In genomic region chr4:123056560-123057109, GRCm38 (mm10) we compare ENCODE assay signal across 29 mouse cellular contexts. TPM values are rescaled to one million over a fixed set of nuclear protein-coding genes. Genes with fewer than 3 reads are reported as not detected.
DNase-seq lines count a peak whose midpoint lies in the region; ATAC-seq lines count a peak whose summit lies in the region.
"Had no signal": no experiment of that assay in that cellular context is flagged by ENCODE, and none has a peak within 500 bp of the region (broad histone marks: within the 10 kb centered on the region; RNA-seq: fewer than 3 reads in every experiment).

No protein-coding gene starts in this region.

- no peak overlapping the region for H3K4me3 ChIP-seq in embryonic facial prominence, embryonic 11.5 days (ENCODE audit: low read depth, low read length)
- H3K4me3 ChIP-seq in embryonic facial prominence, embryonic 10.5 days = no peak overlapping the region
- no peak overlapping the region for H3K4me3 ChIP-seq in lung, embryonic 16.5 days (ENCODE audit: low read length)
- no peak overlapping the region for H3K4me3 ChIP-seq in stomach, embryonic 14.5 days (ENCODE audit: low read depth, low read length)
- H3K4me3 ChIP-seq: embryonic facial prominence, embryonic 12.5 days; forebrain, embryonic 15.5 days; hindbrain, embryonic 13.5 days; left cerebral cortex, adult 2 months; liver, embryonic 12.5 days; lung, embryonic 15.5 days; neural tube, embryonic 12.5 days had no signal

- no peak overlapping the region; the same call in 1 of the 2 replicates for H3K27ac ChIP-seq in embryonic facial prominence, embryonic 11.5 days (replicated peaks; ENCODE audit: low read depth, low read length)
- no peak overlapping the region for H3K27ac ChIP-seq in embryonic facial prominence, embryonic 10.5 days (replicated peaks)
- peak overlapping the region; percentile 15; the same call in 1 of the 2 replicates for H3K27ac ChIP-seq in lung, embryonic 16.5 days (ENCODE audit: low read length)
- peak overlapping the region; percentile 35; the same call in 1 of the 2 replicates for H3K27ac ChIP-seq in stomach, embryonic 14.5 days (ENCODE audit: low read length)
- H3K27ac ChIP-seq: embryonic facial prominence, embryonic 12.5 days; forebrain, embryonic 15.5 days; hindbrain, embryonic 13.5 days; left cerebral cortex, adult 2 months; liver, embryonic 12.5 days; lung, embryonic 15.5 days; neural tube, embryonic 12.5 days had no signal

- no peaks in the 10 kb centered on the region for H3K27me3 ChIP-seq in embryonic facial prominence, embryonic 11.5 days (ENCODE audit: control insufficient read depth, insufficient read depth, low read length)
- no peaks in the 10 kb centered on the region for H3K27me3 ChIP-seq in embryonic facial prominence, embryonic 10.5 days (replicated peaks; ENCODE audit: low read depth, poor library complexity, severe bottlenecking)
- no peaks in the 10 kb centered on the region for H3K27me3 ChIP-seq in lung, embryonic 16.5 days (ENCODE audit: control insufficient read depth, insufficient read depth, low read depth, low read length)
- no peaks in the 10 kb centered on the region for H3K27me3 ChIP-seq in stomach, embryonic 14.5 days (ENCODE audit: control insufficient read depth, insufficient read depth, low read length)
- H3K27me3 ChIP-seq: embryonic facial prominence, embryonic 12.5 days; forebrain, embryonic 15.5 days; hindbrain, embryonic 13.5 days; liver, embryonic 12.5 days; lung, embryonic 15.5 days; neural tube, embryonic 12.5 days had no signal

- H3K9ac ChIP-seq in embryonic facial prominence, embryonic 11.5 days (replicated peaks; ENCODE audit: low read length) = no peak overlapping the region
- no peak overlapping the region for H3K9ac ChIP-seq in lung, embryonic 16.5 days (ENCODE audit: low read length)
- no peak overlapping the region for H3K9ac ChIP-seq in stomach, embryonic 14.5 days (replicated peaks; ENCODE audit: low read depth, low read length)
- H3K9ac ChIP-seq: embryonic facial prominence, embryonic 12.5 days; forebrain, embryonic 15.5 days; hindbrain, embryonic 13.5 days; liver, embryonic 12.5 days; lung, embryonic 15.5 days; neural tube, embryonic 12.5 days had no signal

- peaks cover 5% of the 10 kb centered on the region for H3K36me3 ChIP-seq in embryonic facial prominence, embryonic 11.5 days (replicated peaks; ENCODE audit: control insufficient read depth, insufficient read depth, low read depth, low read length)
- H3K36me3 ChIP-seq in embryonic facial prominence, embryonic 10.5 days (replicated peaks) = peaks cover 57% of the 10 kb centered on the region
- H3K36me3 ChIP-seq in lung, embryonic 16.5 days (ENCODE audit: control insufficient read depth, insufficient read depth, low read length) = peaks cover 25% of the 10 kb centered on the region
- peaks cover 31% of the 10 kb centered on the region for H3K36me3 ChIP-seq in stomach, embryonic 14.5 days (ENCODE audit: control insufficient read depth, insufficient read depth, low read length)

- no peaks in the 10 kb centered on the region for H3K4me1 ChIP-seq in embryonic facial prominence, embryonic 11.5 days (ENCODE audit: control insufficient read depth, insufficient read depth, low read length)
- H3K4me1 ChIP-seq in embryonic facial prominence, embryonic 10.5 days = no peaks in the 10 kb centered on the region; the same call in 1 of the 2 replicates
- peaks cover 2% of the 10 kb centered on the region; the same call in 1 of the 2 replicates for H3K4me1 ChIP-seq in lung, embryonic 16.5 days (replicated peaks; ENCODE audit: control insufficient read depth, insufficient read depth, low read length)
- H3K4me1 ChIP-seq in stomach, embryonic 14.5 days (ENCODE audit: control insufficient read depth, insufficient read depth, low read length) = 0 out of 2 replicates have a peak, but pooled peaks cover 2% of the 10 kb centered on the region
- H3K4me1 ChIP-seq: embryonic facial prominence, embryonic 12.5 days; liver, embryonic 12.5 days had no signal

- DNase-seq in embryonic facial prominence, embryonic 11.5 days (ENCODE audit: low spot score) = peak; percentile 30
- no peak for DNase-seq in embryonic facial prominence, embryonic 10.5 days (ENCODE audit: low spot score)
- no peak for DNase-seq in lung, postnatal 25 days (ENCODE audit: low spot score)
- DNase-seq in cerebellum, postnatal 4 days (ENCODE audit: low spot score in 2 of 2) = no peak
- DNase-seq in left cerebral cortex, adult 8-10 months (ENCODE audit: low spot score in 2 of 2) = no peak
- DNase-seq: adrenal gland, postnatal 36 days; cerebellum, adult 11 months; cerebellum, adult 9-11 months; gastrocnemius, postnatal 10 days; kidney, adult 18-20 months; left cerebral cortex, postnatal 4 days; midbrain, embryonic 14.5 days; right cerebral cortex, postnatal 14 days; thymus, postnatal 36 days had no signal

- WGBS in embryonic facial prominence, embryonic 11.5 days = 77% methylated on average over 3 of the region's 3 CpGs
- WGBS in embryonic facial prominence, embryonic 10.5 days = 86% methylated on average over 3 of the region's 3 CpGs
- 60% methylated on average over 3 of the region's 3 CpGs for WGBS in lung, embryonic 16.5 days
- 65% methylated on average over 3 of the region's 3 CpGs for WGBS in stomach, embryonic 14.5 days

- no peak for ATAC-seq in embryonic facial prominence, embryonic 11.5 days (replicated peaks; ENCODE audit: insufficient number of reproducible peaks, low FRiP score, low TSS enrichment, low read depth)
- peak; percentile 42; the same call in 1 of the 2 replicates for ATAC-seq in lung, embryonic 16.5 days (ENCODE audit: low read depth)
- ATAC-seq in stomach, embryonic 14.5 days (ENCODE audit: insufficient number of reproducible peaks, insufficient read depth, low FRiP score, low read depth) = no peak
- ATAC-seq: forebrain, embryonic 15.5 days; inflammation-experienced regulatory T-cells, adult 6 months; liver, embryonic 12.5 days had no signal

- H3K4me2 ChIP-seq in embryonic facial prominence, embryonic 11.5 days (ENCODE audit: low read depth, low read length) = no peak overlapping the region
- H3K4me2 ChIP-seq in lung, embryonic 16.5 days (ENCODE audit: low read depth, low read length) = no peak overlapping the region
- H3K4me2 ChIP-seq in stomach, embryonic 14.5 days (replicated peaks; ENCODE audit: low read depth, low read length) = no peak overlapping the region
- H3K4me2 ChIP-seq: embryonic facial prominence, embryonic 12.5 days; forebrain, embryonic 15.5 days; heart, embryonic 11.5 days; hindbrain, embryonic 13.5 days; liver, embryonic 12.5 days; lung, embryonic 15.5 days; neural tube, embryonic 12.5 days had no signal

- H3K9me3 ChIP-seq in embryonic facial prominence, embryonic 11.5 days (replicated peaks; ENCODE audit: control insufficient read depth, low read length) = no peaks in the 10 kb centered on the region
- H3K9me3 ChIP-seq in embryonic facial prominence, embryonic 10.5 days = no peaks in the 10 kb centered on the region
- H3K9me3 ChIP-seq in lung, embryonic 16.5 days (ENCODE audit: control insufficient read depth, low read length) = no peaks in the 10 kb centered on the region
- no peaks in the 10 kb centered on the region for H3K9me3 ChIP-seq in stomach, embryonic 14.5 days (ENCODE audit: control insufficient read depth, low read depth, low read length)
- H3K9me3 ChIP-seq: embryonic facial prominence, embryonic 12.5 days; forebrain, embryonic 15.5 days; hindbrain, embryonic 13.5 days; liver, embryonic 12.5 days; lung, embryonic 15.5 days; neural tube, embryonic 12.5 days had no signal

RNA-seq across cellular contexts. Expression of gene Trit1, which starts 40.2 kb away (rescaled TPM):
- polyA plus RNA-seq in embryonic facial prominence, embryonic 11.5 days (2014; fragmentation: Nextera tagmentation; extraction: Ambion mirVana) = 21.6 and 21.9 TPM in 2 replicates
- 19.0 and 21.6 TPM in 2 replicates for polyA plus RNA-seq in embryonic facial prominence, embryonic 10.5 days (2016; fragmentation: Nextera tagmentation; extraction: Ambion mirVana)
- polyA plus RNA-seq in lung, embryonic 16.5 days (2015; fragmentation: Nextera tagmentation; extraction: Ambion mirVana) = 15.5 and 17.4 TPM in 2 replicates
- 19.2 and 24.4 TPM in 2 replicates for polyA plus RNA-seq in stomach, embryonic 14.5 days (2014; fragmentation: Nextera tagmentation; extraction: Ambion mirVana)
- total RNA-seq in left cerebral cortex, adult 8-10 months (2022) = 10 to 100 TPM; 16.0 to 20.3 (median 18.8) TPM

RNA-seq across cellular contexts. Expression of gene Bmp8b, which starts 48.3 kb away (rescaled TPM):
- 0.31 and 0.84 TPM in 2 replicates for polyA plus RNA-seq in embryonic facial prominence, embryonic 11.5 days (2014; fragmentation: Nextera tagmentation; extraction: Ambion mirVana)
- polyA plus RNA-seq in embryonic facial prominence, embryonic 10.5 days (2016; fragmentation: Nextera tagmentation; extraction: Ambion mirVana) = 0.29 and 0.39 TPM in 2 replicates
- polyA plus RNA-seq in lung, embryonic 16.5 days (2015; fragmentation: Nextera tagmentation; extraction: Ambion mirVana) = 1.5 and 2.0 TPM in 2 replicates
- 0.80 and 1.1 TPM in 2 replicates for polyA plus RNA-seq in stomach, embryonic 14.5 days (2014; fragmentation: Nextera tagmentation; extraction: Ambion mirVana)
- total RNA-seq in left cerebral cortex, adult 8-10 months (2022) = under 1 TPM in 3 of 4 experiments, not detected in 1; 0.16 to 0.19 (median 0.19) TPM
- total RNA-seq: adrenal gland, postnatal 36 days; gastrocnemius, postnatal 10 days; granulocyte monocyte progenitor cell, adult 5-6 weeks had no signal
- polyA plus RNA-seq: heart, embryonic 11.5 days; inflammation-experienced regulatory T-cells, adult 6 months had no signal

RNA-seq across cellular contexts. Expression of gene Oxct2b, which starts 59.4 kb away (rescaled TPM):
- polyA plus RNA-seq in embryonic facial prominence, embryonic 11.5 days (2014; fragmentation: Nextera tagmentation; extraction: Ambion mirVana) = 0.20 TPM in 1 of 2 replicates, not detected in the other
- 0.09 and 0.12 TPM in 2 replicates for polyA plus RNA-seq in embryonic facial prominence, embryonic 10.5 days (2016; fragmentation: Nextera tagmentation; extraction: Ambion mirVana)
- not detected in 2 replicates for polyA plus RNA-seq in lung, embryonic 16.5 days (2015; fragmentation: Nextera tagmentation; extraction: Ambion mirVana)
- polyA plus RNA-seq in stomach, embryonic 14.5 days (2014; fragmentation: Nextera tagmentation; extraction: Ambion mirVana) = not detected in 2 replicates
- total RNA-seq in left cerebral cortex, adult 8-10 months (2022) = under 1 TPM in 3 of 4 experiments, not detected in 1; 0.22 to 0.46 (median 0.27) TPM
- total RNA-seq: adrenal gland, postnatal 36 days; gastrocnemius, postnatal 10 days; megakaryocyte-erythroid progenitor cell, adult 5-6 weeks had no signal
- polyA plus RNA-seq: heart, embryonic 11.5 days; heart, postnatal 0 days; inflammation-experienced regulatory T-cells, adult 6 months; kidney, embryonic 16.5 days; liver, embryonic 12.5 days; lung, embryonic 15.5 days had no signal

Comparison
In these comparisons a context has a peak if more than half of its experiments do, and no peak if none do; other contexts are left out.
1. H3K27ac ChIP-seq: peak in lung, embryonic 16.5 days (single experiment) and stomach, embryonic 14.5 days (single experiment); none in embryonic facial prominence, embryonic 11.5 days (single experiment) and embryonic facial prominence, embryonic 10.5 days (single experiment).